Mouse (Mus musculus) heart, embryonic 14.5 days (tissue): ENCODE measurements around the gene Draxin. TPM values are rescaled to one million over a fixed set of nuclear protein-coding genes. Genes with fewer than 3 reads are reported as not detected.

ENCODE experiments used
- ATAC-seq: fragments of 200-750 bp; cut with Nextera tagmentation; 2 replicates; pipeline ENCODE4 v1.8.0; 2017; ENCODE audit warnings: low read depth, moderate TSS enrichment; ENCODE audit not compliant: insufficient number of reproducible peaks, insufficient read depth, low FRiP score
- H3K27ac ChIP-seq, 2 experiments: fragments of 200-500 bp in 1 of 2; fragments of 300-500 bp in 1 of 2; sonication (generic) in 1 of 2; replicated peaks in 1 of 2; 2 replicates each; pipeline ENCODE4 v1.5.1; 2012 to 2014; ENCODE audit warnings: low read depth in 2 of 2, low read length in 2 of 2, control low read depth in 1 of 2, mild to moderate bottlenecking in 1 of 2, mixed read lengths in 1 of 2; ENCODE audit not compliant: control insufficient read depth in 1 of 2, insufficient read depth in 1 of 2
- H3K27me3 ChIP-seq: fragments of 300-500 bp; sonication (generic); 2 replicates; pipeline ENCODE4 v1.6.1; 2014; ENCODE audit warnings: mild to moderate bottlenecking, low read length, control low read depth; ENCODE audit not compliant: control insufficient read depth, insufficient read depth
- H3K36me3 ChIP-seq: fragments of 300-500 bp; sonication (generic); 2 replicates; pipeline ENCODE4 v1.6.1; 2014; ENCODE audit warnings: mild to moderate bottlenecking, control low read depth, low read length, mixed read lengths; ENCODE audit not compliant: control insufficient read depth, insufficient read depth
- H3K4me1 ChIP-seq, 2 experiments: fragments of 200-500 bp in 1 of 2; fragments of 300-500 bp in 1 of 2; sonication (generic) in 1 of 2; 2 replicates each; pipeline ENCODE4 v1.6.1; 2012 to 2014; ENCODE audit warnings: low read length in 2 of 2, control low read depth in 1 of 2, mixed read lengths in 1 of 2; ENCODE audit not compliant: control insufficient read depth in 2 of 2, insufficient read depth in 2 of 2
- H3K4me2 ChIP-seq: fragments of 300-500 bp; sonication (generic); 2 replicates; pipeline ENCODE4 v1.6.1; 2014; ENCODE audit warnings: mild to moderate bottlenecking, low read length
- H3K4me3 ChIP-seq, 2 experiments: fragments of 200-500 bp in 1 of 2; fragments of 300-500 bp in 1 of 2; sonication (generic) in 1 of 2; 2 replicates each; pipeline ENCODE4 v1.5.1; 2012 to 2014; ENCODE audit warnings: low read length in 2 of 2, mild to moderate bottlenecking in 2 of 2, control low read depth in 1 of 2, low read depth in 1 of 2, moderate library complexity in 1 of 2; ENCODE audit not compliant: control insufficient read depth in 1 of 2, insufficient read depth in 1 of 2
- H3K9ac ChIP-seq: fragments of 300-500 bp; sonication (generic); 2 replicates; pipeline ENCODE4 v1.6.1; 2014; ENCODE audit warnings: mild to moderate bottlenecking, low read length
- H3K9me3 ChIP-seq: fragments of 300-500 bp; sonication (generic); 2 replicates; pipeline ENCODE4 v1.6.1; 2016; ENCODE audit warnings: low read length, control low read depth; ENCODE audit not compliant: control insufficient read depth
- WGBS: fragments of 180-500 bp; shearing (Covaris S2); extraction: QIAGEN DNeasy Blood & Tissue Kit; methylation state at CpG from one replicate; pipeline ENCODE4 v1.1.7; 2014; 5-methylcytosine and 5-hydroxymethylcytosine counted together
- polyA plus RNA-seq: library from polyadenylated mRNA; unstranded; fragments of >200 nt; fragmentation: Nextera tagmentation; extraction: Ambion mirVana; gene quantifications from 2 replicates; pipeline ENCODE4 v1.2.1, GENCODE M21; 2014

The Draxin gene
- polyA plus RNA-seq, 1 experiment from 2014 or later = not detected

DNA sequence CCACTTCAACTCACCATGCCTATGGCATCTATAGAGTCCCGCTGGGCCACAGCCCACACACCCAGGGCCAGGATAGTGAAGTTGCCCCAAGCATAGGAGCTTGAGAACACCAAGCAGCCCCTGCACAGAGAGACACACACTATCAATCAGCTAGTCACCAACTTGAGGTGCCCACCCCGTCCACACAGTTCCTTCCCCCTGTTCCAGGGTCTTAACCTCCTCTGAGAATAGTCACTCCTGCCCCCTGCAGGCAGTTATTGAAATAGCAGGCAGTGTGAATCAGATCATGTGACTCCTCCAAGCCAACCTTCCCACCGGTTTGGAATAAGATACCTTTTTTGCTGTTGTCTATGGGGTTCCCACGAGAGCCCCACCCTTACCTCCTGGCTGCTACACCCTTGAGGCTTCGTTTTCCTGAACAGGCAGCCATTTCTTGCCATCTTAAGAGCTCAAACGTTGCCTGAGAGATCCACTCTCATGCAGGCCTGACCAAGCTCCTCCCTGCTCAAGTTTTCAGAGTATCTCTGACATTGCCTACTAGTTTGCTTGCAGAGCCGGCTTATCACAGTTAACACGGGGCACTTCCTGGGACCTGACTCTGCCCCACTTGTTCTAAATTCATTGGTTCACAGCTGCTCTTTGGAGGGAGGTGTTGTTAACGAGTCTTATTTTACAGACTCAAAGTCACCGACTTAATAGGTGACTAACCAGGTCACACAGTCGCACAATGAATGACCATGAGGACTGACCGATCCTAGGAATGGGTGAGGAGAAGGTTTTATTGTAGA lies 48.0 kb downstream of the Draxin start:
- 45% methylated on average over 12 of the region's 12 CpGs for WGBS
- peaks cover 27% of the 10 kb centered on the region for H3K36me3 ChIP-seq
- no peak for ATAC-seq

GRCm38 (mm10) chr4:148081201-148081600 lies 49.3 kb downstream of the Draxin start:
- H3K9me3 ChIP-seq = no peaks in the 10 kb centered on the region
- no peak overlapping the region for H3K9ac ChIP-seq

More for the DNA sequence above, 48.0 kb downstream of the Draxin start:
- H3K4me2 ChIP-seq = no peak overlapping the region
- no peak overlapping the region for H3K9ac ChIP-seq
- H3K4me3 ChIP-seq = no peak overlapping the region
- H3K27me3 ChIP-seq = no peaks in the 10 kb centered on the region
- H3K4me1 ChIP-seq = peaks cover 26 to 37% of the 10 kb centered on the region in 2 experiments
- H3K9me3 ChIP-seq = no peaks in the 10 kb centered on the region
- 0 out of 4 replicates have a peak overlapping the region, but pooled peaks of 1 of the 2 experiments have one; percentile 33 for H3K27ac ChIP-seq

GRCm38 (mm10) chr4:148080597-148080973 lies 49.9 kb downstream of the Draxin start:
- no peak overlapping the region for H3K4me3 ChIP-seq
- H3K9ac ChIP-seq = no peak overlapping the region
- peaks cover 27% of the 10 kb centered on the region for H3K36me3 ChIP-seq
- no peak overlapping the region for H3K27ac ChIP-seq
- H3K9me3 ChIP-seq = no peaks in the 10 kb centered on the region
- no peak overlapping the region for H3K4me2 ChIP-seq
- ATAC-seq = no peak
- H3K4me1 ChIP-seq = peaks cover 17 to 28% of the 10 kb centered on the region in 2 experiments
- 83% methylated on average over 1 of the region's 1 CpGs for WGBS
- H3K27me3 ChIP-seq = no peaks in the 10 kb centered on the region

More at GRCm38 (mm10) chr4:148081201-148081600, 49.3 kb downstream of the Draxin start:
- peaks cover 27% of the 10 kb centered on the region for H3K36me3 ChIP-seq
- H3K27me3 ChIP-seq = no peaks in the 10 kb centered on the region
- WGBS = 96% methylated on average over 10 of the region's 10 CpGs
- no peak for ATAC-seq
- H3K4me1 ChIP-seq = peaks cover 17 to 28% of the 10 kb centered on the region in 2 experiments
- no peak overlapping the region for H3K4me3 ChIP-seq
- no peak overlapping the region for H3K27ac ChIP-seq
- H3K4me2 ChIP-seq = no peak overlapping the region

GRCm38 (mm10) chr4:148079944-148080596 lies 50.4 kb downstream of the Draxin start:
- WGBS = 87% methylated on average over 8 of the region's 8 CpGs
- no peaks in the 10 kb centered on the region for H3K9me3 ChIP-seq
- ATAC-seq = no peak
- H3K4me1 ChIP-seq = peaks cover 14 to 23% of the 10 kb centered on the region in 2 experiments
- no peak overlapping the region for H3K9ac ChIP-seq
- peaks cover 27% of the 10 kb centered on the region for H3K36me3 ChIP-seq
- no peak overlapping the region for H3K27ac ChIP-seq
- no peak overlapping the region for H3K4me3 ChIP-seq
- no peak overlapping the region for H3K4me2 ChIP-seq
- H3K27me3 ChIP-seq = no peaks in the 10 kb centered on the region

DNA sequence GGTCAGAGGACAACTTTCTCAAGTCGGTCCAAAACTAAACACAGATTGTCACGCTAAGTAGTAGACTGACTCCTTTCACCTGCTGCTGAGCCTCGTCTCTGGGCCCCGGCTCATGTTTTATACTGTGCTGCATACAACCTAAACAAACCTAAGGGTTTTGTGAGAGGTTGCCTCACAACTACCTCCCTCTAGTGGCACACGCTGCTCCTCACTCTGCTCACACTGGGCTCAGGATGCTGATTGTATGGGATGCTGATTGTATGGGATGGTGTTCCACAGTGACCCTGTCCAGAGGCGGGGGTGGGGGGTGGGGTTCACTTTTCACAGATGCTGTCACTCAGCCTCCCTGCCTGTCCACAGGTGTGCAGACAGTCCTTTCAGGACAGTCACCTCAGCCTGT lies 51.3 kb downstream of the Draxin start:
- WGBS = 64% methylated on average over 6 of the region's 6 CpGs
- peaks cover 13 to 22% of the 10 kb centered on the region in 2 experiments for H3K4me1 ChIP-seq
- H3K9me3 ChIP-seq = no peaks in the 10 kb centered on the region
- no peak overlapping the region for H3K27ac ChIP-seq
- H3K9ac ChIP-seq = no peak overlapping the region
- H3K4me2 ChIP-seq = no peak overlapping the region
- H3K27me3 ChIP-seq = no peaks in the 10 kb centered on the region
- ATAC-seq = no peak
- no peak overlapping the region for H3K4me3 ChIP-seq
- peaks cover 27% of the 10 kb centered on the region for H3K36me3 ChIP-seq

DNA sequence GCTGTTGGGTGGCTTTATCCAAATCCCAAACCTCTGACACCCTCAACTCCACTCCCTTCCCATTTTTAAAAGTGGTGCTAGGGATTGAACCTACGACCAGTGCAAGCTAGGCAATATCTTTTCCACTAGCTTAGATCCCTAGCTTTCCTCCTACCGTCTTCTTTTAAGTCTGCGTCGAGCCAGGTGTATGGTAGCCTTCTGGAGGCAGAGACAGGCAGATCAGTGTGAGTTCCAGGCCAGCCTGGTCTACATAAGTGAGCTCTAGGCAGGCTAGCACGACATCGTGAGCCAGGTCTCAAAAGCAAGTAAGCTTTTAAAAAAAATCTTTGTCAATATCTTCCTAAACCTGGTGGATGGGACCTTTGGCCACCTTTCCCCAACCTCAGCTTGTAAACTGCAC lies 54.6 kb downstream of the Draxin start:
- peaks cover 14% of the 10 kb centered on the region for H3K36me3 ChIP-seq
- no peak for ATAC-seq
- no peaks in the 10 kb centered on the region for H3K27me3 ChIP-seq
- H3K9me3 ChIP-seq = no peaks in the 10 kb centered on the region
- peaks cover 2 to 4% of the 10 kb centered on the region in 2 experiments; a peak in 2 of 4 replicates for H3K4me1 ChIP-seq
- no peak overlapping the region for H3K4me2 ChIP-seq
- 87% methylated on average over 6 of the region's 6 CpGs for WGBS
- no peak overlapping the region; the same call in 1 of the 2 replicates for H3K9ac ChIP-seq
- H3K4me3 ChIP-seq = no peak overlapping the region
- no peak overlapping the region for H3K27ac ChIP-seq

GRCm38 (mm10) chr4:148075259-148075658 lies 55.2 kb downstream of the Draxin start:
- no peaks in the 10 kb centered on the region for H3K9me3 ChIP-seq
- H3K4me2 ChIP-seq = peak overlapping the region; percentile 71
- WGBS = 43% methylated on average over 21 of the region's 21 CpGs
- peak; percentile 40; the same call in 1 of the 2 replicates for ATAC-seq
- H3K27me3 ChIP-seq = no peaks in the 10 kb centered on the region
- H3K4me3 ChIP-seq = peak overlapping the region; percentile 34 to 41
- peaks cover 4 to 8% of the 10 kb centered on the region in 2 experiments; a peak in 2 of 4 replicates for H3K4me1 ChIP-seq
- peaks cover 10% of the 10 kb centered on the region for H3K36me3 ChIP-seq
- H3K27ac ChIP-seq = 0 out of 4 replicates have a peak overlapping the region, but pooled peaks of 1 of the 2 experiments have one; percentile 24
- peak overlapping the region; percentile 64 for H3K9ac ChIP-seq
